Mouse (Mus musculus) embryonic stem cell, embryonic (primary cell): ENCODE results near the gene Dleu7.

Source experiments
- CTCF ChIA-PET, 4 experiments: fragments of 300-600 bp in 2 of 4; fragments of 350-600 bp in 2 of 4; sonication (Branson Sonifier 250); formaldehyde crosslinking; loops; one replicate each; lab custom pipeline; 2022; ENCODE audit warnings: inconsistent platforms in 2 of 4; lab: Charles Lee
- POLR2A ChIA-PET, 4 experiments: fragments of 300-600 bp in 2 of 4; fragments of 350-600 bp in 2 of 4; sonication (Branson Sonifier 250); formaldehyde crosslinking; loops; one replicate each; lab custom pipeline; 2022; ENCODE audit warnings: antibody characterized with exemption in 4 of 4, inconsistent platforms in 1 of 4; lab: Charles Lee

Dleu7 gene

GRCm38 (mm10) chr14:62292488-62293339 is at the start of gene Dleu7, which contains the start of gene Rnaseh2b:
TSS of gene Dleu7 (minus strand) at chr14:62293047.
TSS of gene Rnaseh2b (plus strand) at chr14:62292589.
- POLR2A ChIA-PET: interaction anchor here (0.6 to 3.0 kb wide), 27 partner anchors 9 to 1207 kb away, joined by 3 to 32 read pairs (median 4); partner anchors contain the start of gene Spryd7 (in 1 of the 4)
- CTCF ChIA-PET: interaction anchor here (0.6 to 1.1 kb wide), 5 partner anchors 67 to 1484 kb away, joined by 3 to 5 read pairs (median 3); no protein-coding TSS in a partner anchor

GRCm38 (mm10) chr14:62341887-62342642 is 49.2 kb upstream of the Dleu7 start:
- ChIA-PET POLR2A (interaction anchor here (0.9 to 18.2 kb wide), 11 partner anchors 3 to 19 kb away, joined by 3 to 283 read pairs (median 6); no protein-coding TSS in a partner anchor), CTCF (no interaction called here)

- CTCF ChIA-PET: interaction anchor here in 3 of 4 experiments (0.5 to 0.6 kb wide), 3 partner anchors 11 to 64 kb away, joined by 4 to 5 read pairs (median 4); no protein-coding TSS in a partner anchor
- POLR2A ChIA-PET: interaction anchor here in 3 of 4 experiments (0.9 to 18.2 kb wide), 15 partner anchors 5 to 742 kb away, joined by 3 to 283 read pairs (median 3); partner anchors contain the start of gene Trim13 (in 1 of the 3)
Observed at GRCm38 (mm10) chr14:62339196-62339595, 46.3 kb upstream of the Dleu7 start.

DNA sequence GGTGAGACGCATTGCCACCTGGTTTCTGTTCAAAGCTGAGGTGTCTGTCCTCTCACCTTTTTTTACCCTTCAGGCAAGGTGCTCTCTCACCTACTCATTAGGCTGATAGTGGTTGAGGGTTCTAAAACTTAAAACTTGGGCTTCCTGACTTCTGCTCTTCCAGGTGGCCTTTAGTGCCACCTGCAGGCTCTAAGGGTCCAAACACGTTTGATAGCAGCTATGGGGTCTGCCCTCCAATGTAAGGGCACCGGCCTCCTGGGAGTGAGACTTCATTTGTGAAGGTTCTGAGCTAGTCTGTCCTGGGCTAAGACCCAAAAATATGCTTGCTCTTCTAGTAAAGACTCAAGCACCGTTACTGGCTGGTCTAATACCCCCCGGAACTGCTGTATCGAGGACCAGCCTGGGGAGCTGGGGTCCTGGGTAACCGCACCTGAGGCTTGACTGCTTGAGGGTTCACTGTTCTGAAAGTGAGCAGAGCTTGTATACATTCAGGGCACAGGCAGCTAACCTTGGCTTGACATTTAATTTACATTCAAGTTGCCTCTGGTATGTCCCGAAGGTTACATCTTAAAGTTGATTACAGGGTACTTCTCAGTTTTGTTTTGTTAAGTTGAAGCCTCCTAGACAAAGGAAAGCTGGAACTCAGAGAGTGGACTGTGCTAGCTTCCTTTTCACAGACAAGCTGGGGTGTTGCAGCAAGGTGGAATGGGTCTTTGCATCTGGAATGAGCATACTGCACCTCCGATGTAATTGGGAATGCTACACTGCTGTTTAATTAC is 41.3 kb upstream of the Dleu7 start:
- ChIA-PET CTCF (interaction anchor here in 3 of 4 experiments (0.6 to 1.6 kb wide), 8 partner anchors 16 to 1017 kb away, joined by 3 to 8 read pairs (median 4); no protein-coding TSS in a partner anchor), POLR2A (interaction anchor here (0.6 to 18.2 kb wide), 63 partner anchors 8 to 1304 kb away, joined by 3 to 283 read pairs (median 4); partner anchors contain the start of genes Dleu7 (in 4 of the 4), Trim13 (in 3 of the 4), Rnaseh2b (in 2 of the 4) and Ints6 (in 1 of the 4))

GRCm38 (mm10) chr14:62331866-62332619 is 39.2 kb upstream of the Dleu7 start:
- CTCF ChIA-PET: interaction anchor here in 1 of 4 experiments (0.5 to 0.6 kb wide), 2 partner anchors 580 to 651 kb away, joined by 4 to 7 read pairs; no protein-coding TSS in a partner anchor
- POLR2A ChIA-PET: interaction anchor here in 3 of 4 experiments (0.5 to 18.2 kb wide), 45 partner anchors 9 to 1287 kb away, joined by 3 to 283 read pairs (median 4); partner anchors contain the start of genes Dleu7 (in 3 of the 3), Ints6 (in 2 of the 3), Rnaseh2b (in 2 of the 3) and Trim13 (in 1 of the 3)

DNA sequence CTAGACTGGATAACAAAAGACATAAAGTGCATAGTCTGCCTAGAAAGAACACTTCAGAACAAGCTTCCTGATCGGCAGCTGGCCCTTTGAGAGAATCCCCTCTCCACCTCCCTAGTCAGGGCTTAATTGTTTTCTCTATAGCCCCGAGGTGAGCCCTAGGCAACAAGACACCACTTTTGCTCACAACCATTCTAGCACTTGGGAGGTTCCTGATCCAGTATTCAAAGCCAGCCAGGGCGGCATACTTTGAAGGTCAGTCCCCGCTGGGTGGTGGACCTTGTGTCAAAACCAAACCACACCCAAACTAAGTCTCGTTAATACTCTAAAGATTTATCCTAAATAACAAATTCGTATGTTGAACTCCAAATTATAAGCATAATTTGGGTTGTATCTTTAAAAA is 38.6 kb upstream of the Dleu7 start:
- CTCF ChIA-PET: interaction anchor here in 1 of 4 experiments (0.5 to 0.6 kb wide), 3 partner anchors 579 to 650 kb away, joined by 4 to 7 read pairs (median 7); no protein-coding TSS in a partner anchor
- POLR2A ChIA-PET: interaction anchor here in 3 of 4 experiments (0.5 to 18.2 kb wide), 39 partner anchors 8 to 1286 kb away, joined by 3 to 283 read pairs (median 4); partner anchors contain the start of genes Dleu7 (in 3 of the 3), Ints6 (in 2 of the 3), Rnaseh2b (in 2 of the 3) and Trim13 (in 1 of the 3)

DNA sequence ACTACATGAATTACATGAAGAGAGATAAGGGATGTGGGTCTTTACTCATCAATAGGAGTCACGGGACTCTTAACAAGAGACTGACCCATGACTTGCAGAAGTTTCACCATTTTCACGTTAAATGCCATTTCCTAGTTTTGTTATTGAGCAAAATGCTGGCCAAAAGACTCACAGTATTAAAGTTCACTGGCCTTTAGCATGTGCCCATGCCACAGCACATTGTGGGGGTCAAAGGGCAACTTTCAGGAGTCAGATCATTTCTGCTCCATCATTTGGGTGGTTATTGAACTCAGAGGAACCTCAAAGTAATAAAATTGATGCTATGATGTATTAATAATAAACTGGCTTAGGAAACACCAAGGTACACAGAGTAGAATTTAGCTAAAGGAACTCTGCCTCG is 36.8 kb upstream of the Dleu7 start:
- ChIA-PET POLR2A (interaction anchor here in 3 of 4 experiments (0.6 to 18.2 kb wide), 7 partner anchors 12 to 47 kb away, joined by 3 to 283 read pairs (median 6); no protein-coding TSS in a partner anchor), CTCF (no interaction called here)

GRCm38 (mm10) chr14:62328606-62329005 is 35.8 kb upstream of the Dleu7 start:
- ChIA-PET POLR2A (interaction anchor here (0.6 to 18.2 kb wide), 11 partner anchors 11 to 576 kb away, joined by 3 to 283 read pairs (median 3); partner anchors contain the start of gene Rnaseh2b (in 1 of the 4)), CTCF (no interaction called here)

- CTCF ChIA-PET: no interaction called here
- POLR2A ChIA-PET: interaction anchor here in 2 of 4 experiments (1.3 to 18.2 kb wide), 3 partner anchors 9 to 23 kb away, joined by 3 to 283 read pairs (median 164); no protein-coding TSS in a partner anchor
Observed at GRCm38 (mm10) chr14:62327171-62327570, 34.3 kb upstream of the Dleu7 start.

- CTCF ChIA-PET: interaction anchor here in 1 of 4 experiments (0.5 to 0.6 kb wide), 2 partner anchors 916 to 1154 kb away, joined by 3 read pairs; no protein-coding TSS in a partner anchor
- POLR2A ChIA-PET: interaction anchor here in 2 of 4 experiments (0.7 to 18.2 kb wide), 2 partner anchors 8 to 19 kb away, joined by 3 to 283 read pairs; no protein-coding TSS in a partner anchor
Observed at GRCm38 (mm10) chr14:62326026-62326425, 33.2 kb upstream of the Dleu7 start.

- ChIA-PET POLR2A (interaction anchor here in 1 of 4 experiments (1.3 to 1.6 kb wide), 2 partner anchors 9 to 32 kb away, joined by 3 to 4 read pairs; partner anchors contain the start of gene Dleu7), CTCF (no interaction called here)
Observed at GRCm38 (mm10) chr14:62324943-62325342, 32.1 kb upstream of the Dleu7 start.

GRCm38 (mm10) chr14:62323457-62323856 is 30.6 kb upstream of the Dleu7 start:
- CTCF ChIA-PET: no interaction called here
- POLR2A ChIA-PET: interaction anchor here in 2 of 4 experiments (1.6 to 2.0 kb wide), 3 partner anchors 9 to 11 kb away, joined by 4 to 7 read pairs (median 4); no protein-coding TSS in a partner anchor

DNA sequence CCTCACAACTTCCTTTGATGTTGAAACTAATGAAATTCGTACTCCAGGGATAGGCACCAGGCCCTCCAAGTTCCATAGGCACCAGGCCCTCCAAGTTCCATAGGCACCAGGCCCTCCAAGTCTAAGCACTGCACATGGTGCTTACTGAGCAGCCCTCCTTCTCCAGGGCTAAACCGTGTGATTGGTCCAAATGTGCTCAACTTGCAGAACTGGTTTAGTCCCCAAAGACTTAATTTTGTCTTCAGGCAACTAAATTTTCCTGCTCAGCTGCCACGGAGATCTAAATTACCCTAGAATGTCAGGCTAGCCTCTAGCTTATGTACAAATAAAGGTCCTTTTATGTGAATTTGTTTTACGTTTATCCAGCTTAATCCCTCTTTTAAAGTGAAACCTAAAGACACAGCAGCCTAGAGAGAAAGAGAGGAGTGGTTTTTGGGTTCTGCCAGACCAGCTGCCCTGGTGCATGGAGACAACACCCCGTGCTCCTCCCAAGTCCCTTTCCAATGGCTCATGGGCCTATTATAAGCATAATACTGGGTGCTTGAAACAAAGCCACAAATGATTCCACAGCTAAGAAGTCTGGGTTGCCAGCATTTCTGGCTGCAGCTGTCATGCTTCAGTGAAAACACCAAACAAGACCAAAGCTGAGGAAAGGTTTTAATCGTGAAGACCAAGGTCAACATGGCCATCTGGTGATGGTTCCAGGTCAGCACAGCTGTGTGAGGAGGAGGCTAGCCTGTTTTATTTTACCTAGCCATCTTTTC is 29.9 kb upstream of the Dleu7 start:
- POLR2A ChIA-PET: interaction anchor here in 2 of 4 experiments (0.8 to 2.0 kb wide), 3 partner anchors 9 to 11 kb away, joined by 4 to 7 read pairs (median 4); no protein-coding TSS in a partner anchor
- CTCF ChIA-PET: no interaction called here

DNA sequence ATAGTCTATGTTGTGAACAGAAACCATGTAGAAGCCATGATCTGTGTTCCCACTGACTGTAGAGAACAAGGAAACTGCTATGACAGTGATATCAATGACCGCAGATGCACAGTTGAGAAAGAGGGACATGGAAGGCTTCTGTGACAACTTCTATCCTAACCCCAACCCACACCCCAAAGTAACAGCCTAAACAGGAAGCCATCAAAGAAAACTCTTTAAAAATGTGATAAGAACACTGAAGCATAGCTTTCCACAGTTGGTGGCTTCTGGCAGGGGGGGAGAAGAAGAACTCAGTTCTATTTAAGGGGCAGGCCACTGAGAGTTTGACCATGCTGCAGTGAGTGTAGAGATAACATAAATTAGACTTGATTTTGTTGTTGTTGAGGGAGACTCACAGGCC is 18.8 kb upstream of the Dleu7 start:
- POLR2A ChIA-PET: no interaction called here

GRCm38 (mm10) chr14:62309026-62309425 is 16.2 kb upstream of the Dleu7 start:
- POLR2A ChIA-PET: interaction anchor here in 1 of 4 experiments (1.1 to 1.3 kb wide), 2 partner anchors 22 to 25 kb away, joined by 4 to 5 read pairs; no protein-coding TSS in a partner anchor
- CTCF ChIA-PET: no interaction called here

More for the DNA sequence above, 18.8 kb upstream of the Dleu7 start:
- CTCF ChIA-PET: no interaction called here
